Mouse (Mus musculus): ENCODE results near the gene Ano6. TPM values are rescaled to one million over a fixed set of nuclear protein-coding genes. Genes with fewer than 3 reads are reported as not detected.

Gene Ano6
- polyA plus RNA-seq, 1 experiment from 2014 or later, result 46.4 TPM

- H3K27ac ChIP-seq (ENCODE audit: low read length), result no peak overlapping the region
- H3K9ac ChIP-seq (replicated peaks; ENCODE audit: low read depth, low read length), result no peak overlapping the region
- no peaks in the 10 kb centered on the region for H3K9me3 ChIP-seq (ENCODE audit: control insufficient read depth, low read depth, low read length)
- no peak for ATAC-seq (ENCODE audit: insufficient number of reproducible peaks, insufficient read depth, low FRiP score, low read depth)
- H3K4me2 ChIP-seq (replicated peaks; ENCODE audit: low read depth, low read length), result no peak overlapping the region
- no peaks in the 10 kb centered on the region for H3K36me3 ChIP-seq (ENCODE audit: control insufficient read depth, insufficient read depth, low read length)
- H3K4me1 ChIP-seq (ENCODE audit: control insufficient read depth, insufficient read depth, low read length), result no peaks in the 10 kb centered on the region
- H3K4me3 ChIP-seq (ENCODE audit: low read depth, low read length), result no peak overlapping the region
- 28% methylated on average over 5 of the region's 5 CpGs for WGBS
- H3K27me3 ChIP-seq (ENCODE audit: control insufficient read depth, insufficient read depth, low read length), result no peaks in the 10 kb centered on the region
Measured at GRCm38 (mm10) chr15:95980641-95981040, 190.0 kb downstream of the Ano6 start.

GRCm38 (mm10) chr15:95987916-95988315 lies 197.3 kb downstream of the Ano6 start:
- no peaks in the 10 kb centered on the region for H3K4me1 ChIP-seq (ENCODE audit: control insufficient read depth, insufficient read depth, low read length)
- no peaks in the 10 kb centered on the region for H3K27me3 ChIP-seq (ENCODE audit: control insufficient read depth, insufficient read depth, low read length)
- ATAC-seq (ENCODE audit: insufficient number of reproducible peaks, insufficient read depth, low FRiP score, low read depth), result no peak
- H3K36me3 ChIP-seq (ENCODE audit: control insufficient read depth, insufficient read depth, low read length), result no peaks in the 10 kb centered on the region
- no peak overlapping the region for H3K4me2 ChIP-seq (replicated peaks; ENCODE audit: low read depth, low read length)
- no peak overlapping the region for H3K9ac ChIP-seq (replicated peaks; ENCODE audit: low read depth, low read length)
- 78% methylated on average over 3 of the region's 3 CpGs for WGBS
- H3K9me3 ChIP-seq (ENCODE audit: control insufficient read depth, low read depth, low read length), result peaks cover 5% of the 10 kb centered on the region; the same call in 1 of the 2 replicates
- H3K4me3 ChIP-seq (ENCODE audit: low read depth, low read length), result no peak overlapping the region
- no peak overlapping the region for H3K27ac ChIP-seq (ENCODE audit: low read length)

- Histone ChIP-seq H3K4me2 (replicated peaks; ENCODE audit: low read depth, low read length) (no peak overlapping the region), H3K9me3 (ENCODE audit: control insufficient read depth, low read depth, low read length) (peaks cover 5% of the 10 kb centered on the region; the same call in 1 of the 2 replicates), H3K9ac (replicated peaks; ENCODE audit: low read depth, low read length) (no peak overlapping the region), H3K4me1 (ENCODE audit: control insufficient read depth, insufficient read depth, low read length) (no peaks in the 10 kb centered on the region), H3K27ac (ENCODE audit: low read length) (no peak overlapping the region), H3K27me3 (ENCODE audit: control insufficient read depth, insufficient read depth, low read length) (no peaks in the 10 kb centered on the region), H3K4me3 (ENCODE audit: low read depth, low read length) (no peak overlapping the region), H3K36me3 (ENCODE audit: control insufficient read depth, insufficient read depth, low read length) (no peaks in the 10 kb centered on the region)
- 72% methylated on average over 9 of the region's 9 CpGs for WGBS
- ATAC-seq (ENCODE audit: insufficient number of reproducible peaks, insufficient read depth, low FRiP score, low read depth), result no peak
Measured at GRCm38 (mm10) chr15:95989496-95990124, 199.0 kb downstream of the Ano6 start.

GRCm38 (mm10) chr15:96002958-96003601 lies 212.4 kb downstream of the Ano6 start:
- H3K27ac ChIP-seq (ENCODE audit: low read length), result no peak overlapping the region
- H3K27me3 ChIP-seq (ENCODE audit: control insufficient read depth, insufficient read depth, low read length), result no peaks in the 10 kb centered on the region
- no peak overlapping the region for H3K4me2 ChIP-seq (replicated peaks; ENCODE audit: low read depth, low read length)
- no peak overlapping the region for H3K9ac ChIP-seq (replicated peaks; ENCODE audit: low read depth, low read length)
- no peaks in the 10 kb centered on the region for H3K9me3 ChIP-seq (ENCODE audit: control insufficient read depth, low read depth, low read length)
- ATAC-seq (ENCODE audit: insufficient number of reproducible peaks, insufficient read depth, low FRiP score, low read depth), result no peak
- no peaks in the 10 kb centered on the region for H3K36me3 ChIP-seq (ENCODE audit: control insufficient read depth, insufficient read depth, low read length)
- no peak overlapping the region for H3K4me3 ChIP-seq (ENCODE audit: low read depth, low read length)
- 25% methylated on average over 6 of the region's 6 CpGs for WGBS
- H3K4me1 ChIP-seq (ENCODE audit: control insufficient read depth, insufficient read depth, low read length), result no peaks in the 10 kb centered on the region

- Histone ChIP-seq H3K27ac (ENCODE audit: low read length) (peak overlapping the region; percentile 21; the same call in 1 of the 2 replicates), H3K4me2 (replicated peaks; ENCODE audit: low read depth, low read length) (no peak overlapping the region), H3K9me3 (ENCODE audit: control insufficient read depth, low read depth, low read length) (peaks cover 5% of the 10 kb centered on the region; the same call in 1 of the 2 replicates), H3K36me3 (ENCODE audit: control insufficient read depth, insufficient read depth, low read length) (no peaks in the 10 kb centered on the region), H3K9ac (replicated peaks; ENCODE audit: low read depth, low read length) (no peak overlapping the region), H3K4me3 (ENCODE audit: low read depth, low read length) (no peak overlapping the region), H3K4me1 (ENCODE audit: control insufficient read depth, insufficient read depth, low read length) (no peaks in the 10 kb centered on the region), H3K27me3 (ENCODE audit: control insufficient read depth, insufficient read depth, low read length) (no peaks in the 10 kb centered on the region)
- 87% methylated on average over 16 of the region's 16 CpGs for WGBS
- ATAC-seq (ENCODE audit: insufficient number of reproducible peaks, insufficient read depth, low FRiP score, low read depth), result no peak
Measured at GRCm38 (mm10) chr15:96011640-96012390, 221.2 kb downstream of the Ano6 start.

GRCm38 (mm10) chr15:96012391-96012775 lies 221.7 kb downstream of the Ano6 start:
- Histone ChIP-seq H3K4me3 (ENCODE audit: low read depth, low read length) (no peak overlapping the region), H3K27me3 (ENCODE audit: control insufficient read depth, insufficient read depth, low read length) (no peaks in the 10 kb centered on the region), H3K36me3 (ENCODE audit: control insufficient read depth, insufficient read depth, low read length) (no peaks in the 10 kb centered on the region), H3K4me1 (ENCODE audit: control insufficient read depth, insufficient read depth, low read length) (no peaks in the 10 kb centered on the region), H3K9me3 (ENCODE audit: control insufficient read depth, low read depth, low read length) (peaks cover 5% of the 10 kb centered on the region; the same call in 1 of the 2 replicates), H3K27ac (ENCODE audit: low read length) (peak overlapping the region; percentile 21; the same call in 1 of the 2 replicates), H3K4me2 (replicated peaks; ENCODE audit: low read depth, low read length) (no peak overlapping the region), H3K9ac (replicated peaks; ENCODE audit: low read depth, low read length) (no peak overlapping the region)
- peak; percentile 58; the same call in 1 of the 2 replicates for ATAC-seq (ENCODE audit: insufficient number of reproducible peaks, insufficient read depth, low FRiP score, low read depth)
- WGBS, result 38% methylated on average over 8 of the region's 8 CpGs

DNA sequence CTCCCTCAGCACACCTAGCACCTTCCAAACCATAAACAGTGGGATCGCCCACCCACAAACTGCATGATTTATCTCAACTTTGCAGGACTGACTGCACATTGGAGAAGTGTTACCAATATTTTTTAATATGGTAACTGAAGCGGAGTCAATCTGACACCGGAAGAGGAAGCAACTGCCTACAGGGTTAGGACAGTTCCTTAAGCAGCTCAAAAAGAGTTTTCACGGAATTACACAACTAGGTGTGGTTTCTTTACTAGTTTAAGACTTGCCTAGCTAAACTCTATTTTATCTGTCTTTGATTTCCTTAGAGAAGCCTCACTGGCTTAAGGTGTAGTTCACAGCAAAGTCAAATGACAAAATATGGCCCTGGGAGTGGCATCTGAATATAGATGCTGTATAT lies 223.9 kb downstream of the Ano6 start:
- no peak overlapping the region for H3K4me2 ChIP-seq (replicated peaks; ENCODE audit: low read depth, low read length)
- no peak overlapping the region for H3K9ac ChIP-seq (replicated peaks; ENCODE audit: low read depth, low read length)
- H3K4me3 ChIP-seq (ENCODE audit: low read depth, low read length), result no peak overlapping the region
- H3K36me3 ChIP-seq (ENCODE audit: control insufficient read depth, insufficient read depth, low read length), result no peaks in the 10 kb centered on the region
- WGBS, result 81% methylated on average over 4 of the region's 4 CpGs
- no peaks in the 10 kb centered on the region for H3K27me3 ChIP-seq (ENCODE audit: control insufficient read depth, insufficient read depth, low read length)
- H3K9me3 ChIP-seq (ENCODE audit: control insufficient read depth, low read depth, low read length), result peaks cover 5% of the 10 kb centered on the region; the same call in 1 of the 2 replicates
- no peaks in the 10 kb centered on the region for H3K4me1 ChIP-seq (ENCODE audit: control insufficient read depth, insufficient read depth, low read length)
- no peak for ATAC-seq (ENCODE audit: insufficient number of reproducible peaks, insufficient read depth, low FRiP score, low read depth)
- H3K27ac ChIP-seq (ENCODE audit: low read length), result no peak overlapping the region

DNA sequence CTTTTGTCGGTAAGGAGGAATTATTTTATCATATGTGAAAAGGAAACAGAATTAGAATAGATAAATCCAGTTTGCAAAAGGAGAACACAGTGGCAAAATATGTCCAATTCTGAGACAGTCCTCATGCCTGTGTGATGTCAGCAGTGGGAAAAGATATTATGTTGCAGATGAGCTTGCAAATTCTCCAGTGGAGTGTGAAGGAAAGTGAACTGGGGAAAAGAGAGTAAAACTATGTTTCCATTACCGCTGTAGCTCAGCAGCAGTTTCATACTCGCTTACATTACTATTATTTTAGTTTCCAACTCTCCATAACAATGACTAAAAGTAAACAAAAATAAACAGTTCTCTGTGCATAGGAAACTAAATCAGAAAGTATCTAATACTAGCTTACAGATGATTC lies 229.8 kb downstream of the Ano6 start:
- Histone ChIP-seq H3K27me3 (ENCODE audit: control insufficient read depth, insufficient read depth, low read length) (no peaks in the 10 kb centered on the region), H3K4me3 (ENCODE audit: low read depth, low read length) (no peak overlapping the region), H3K4me1 (ENCODE audit: control insufficient read depth, insufficient read depth, low read length) (no peaks in the 10 kb centered on the region), H3K36me3 (ENCODE audit: control insufficient read depth, insufficient read depth, low read length) (no peaks in the 10 kb centered on the region), H3K4me2 (replicated peaks; ENCODE audit: low read depth, low read length) (no peak overlapping the region), H3K9me3 (ENCODE audit: control insufficient read depth, low read depth, low read length) (peaks cover 5% of the 10 kb centered on the region; the same call in 1 of the 2 replicates), H3K27ac (ENCODE audit: low read length) (no peak overlapping the region), H3K9ac (replicated peaks; ENCODE audit: low read depth, low read length) (no peak overlapping the region)
- ATAC-seq (ENCODE audit: insufficient number of reproducible peaks, insufficient read depth, low FRiP score, low read depth), result no peak
- 91% methylated on average over 3 of the region's 3 CpGs for WGBS

Measured in stomach, embryonic 14.5 days (tissue).